Mouse (Mus musculus) C2C12 (cell line): ENCODE measurements at regions not wholly inside any gene's neighbourhood (a gene's known extent, or its start where the extent isn't known, plus 50 kb on each side); places are given as distances from the start of the nearest gene placed in this dataset.

Experiments
- CEBPB ChIP-seq: IDR thresholded peaks from one replicate; pipeline ENCODE4 v1.6.1; 2011; ENCODE audit warnings: low read depth, mild to moderate bottlenecking, control low read depth, moderate library complexity
- CTCF ChIP-seq: IDR thresholded peaks from one replicate; pipeline ENCODE4 v1.5.1; 2011; ENCODE audit not compliant: control insufficient read depth, insufficient read depth, insufficient read length
- MAX ChIP-seq: IDR thresholded peaks from one replicate; pipeline ENCODE4 v1.6.1; 2011; ENCODE audit warnings: mild to moderate bottlenecking, control low read depth
- MYOD1 ChIP-seq: IDR thresholded peaks from one replicate; pipeline ENCODE4 v1.6.1; 2011; ENCODE audit warnings: low read depth; ENCODE audit not compliant: control insufficient read depth, insufficient read length

DNA sequence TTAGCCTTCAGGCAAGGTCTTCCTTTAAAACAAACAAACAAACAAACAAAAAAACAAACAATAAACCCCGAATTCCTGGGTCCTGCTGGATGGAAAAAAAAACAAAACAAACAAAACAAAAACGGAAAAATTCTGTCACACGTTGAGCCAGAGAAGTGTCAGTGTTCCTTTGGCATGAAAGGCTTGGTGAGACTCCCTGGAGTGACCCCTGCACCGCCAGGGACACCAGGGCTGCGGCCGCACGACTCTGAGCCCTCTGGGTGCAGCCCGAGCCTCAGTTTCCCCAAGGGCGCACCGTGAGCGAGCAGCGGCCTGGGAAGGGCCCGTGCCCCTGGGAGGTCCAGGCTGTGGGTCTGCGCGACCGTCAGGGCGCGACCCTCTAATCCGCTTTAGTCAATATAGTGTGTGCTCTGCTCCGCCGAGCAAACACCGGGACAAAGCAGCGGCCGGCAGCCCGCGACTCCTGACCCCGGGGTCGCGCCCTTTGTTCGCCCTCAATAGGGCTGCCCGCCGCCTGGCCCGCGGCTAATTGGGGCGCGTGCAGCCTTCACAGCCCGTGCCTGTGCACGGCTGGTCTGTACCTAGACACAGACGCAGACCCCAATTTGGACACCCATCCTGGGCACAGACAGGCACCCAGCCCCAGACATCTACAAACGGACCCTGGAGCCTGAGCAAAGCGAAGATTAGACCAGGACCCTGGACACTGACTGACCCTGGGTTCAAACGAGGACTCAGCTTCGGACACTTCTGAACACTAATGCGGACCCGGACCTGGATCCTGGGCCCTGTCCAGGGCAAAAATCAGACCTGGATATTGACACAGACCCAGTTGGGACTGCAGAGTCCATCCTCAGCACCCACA lies 74.0 kb upstream of the Ppara start:
- no peak for TF ChIP-seq MAX
- no peak for TF ChIP-seq CTCF
- TF ChIP-seq CEBPB = no peak
- no peak for TF ChIP-seq MYOD1
